Mouse (Mus musculus) embryo, embryonic 10.5 days (tissue): ENCODE measurements around the gene Wdr37.

Experiments used
- DNase-seq: peaks from one replicate; pipeline ENCODE4 v3.0.0-alpha.2; 2015; ENCODE audit warnings: low spot score

Gene Wdr37

GRCm38 (mm10) chr13:8840941-8841340 is 30.8 kb downstream of the Wdr37 start:
- DNase-seq, result no peak

- no peak for DNase-seq
Observed at GRCm38 (mm10) chr13:8839937-8840336, 31.8 kb downstream of the Wdr37 start.

- no peak for DNase-seq
Observed at GRCm38 (mm10) chr13:8839111-8839510, 32.6 kb downstream of the Wdr37 start.

- DNase-seq, result no peak
Observed at GRCm38 (mm10) chr13:8838394-8838793, 33.3 kb downstream of the Wdr37 start.

- no peak for DNase-seq
Observed at GRCm38 (mm10) chr13:8834573-8834972, 37.1 kb downstream of the Wdr37 start.

GRCm38 (mm10) chr13:8831546-8832251 is 40.0 kb downstream of the Wdr37 start:
- DNase-seq, result no peak

- DNase-seq, result no peak
Observed at GRCm38 (mm10) chr13:8830696-8831095, 41.0 kb downstream of the Wdr37 start.

- DNase-seq, result no peak
Observed at GRCm38 (mm10) chr13:8829784-8830183, 41.9 kb downstream of the Wdr37 start.

- no peak for DNase-seq
Observed at GRCm38 (mm10) chr13:8828946-8829345, 42.8 kb downstream of the Wdr37 start.

GRCm38 (mm10) chr13:8823546-8823945 is 48.2 kb downstream of the Wdr37 start:
- DNase-seq, result no peak

- DNase-seq, result peak; percentile 22
Observed at GRCm38 (mm10) chr13:8823120-8823519, 48.6 kb downstream of the Wdr37 start.

- no peak for DNase-seq
Observed at GRCm38 (mm10) chr13:8822201-8822600, 49.5 kb downstream of the Wdr37 start.

- DNase-seq, result no peak
Observed at GRCm38 (mm10) chr13:8805931-8806330, 65.8 kb downstream of the Wdr37 start.

- no peak for DNase-seq
Observed at GRCm38 (mm10) chr13:8800576-8800975, 71.1 kb downstream of the Wdr37 start.

- DNase-seq, result no peak
Observed at GRCm38 (mm10) chr13:8793217-8793616, 78.5 kb downstream of the Wdr37 start.

GRCm38 (mm10) chr13:8785185-8785584 is 86.5 kb downstream of the Wdr37 start:
- DNase-seq, result peak; percentile 66

- no peak for DNase-seq
Observed at GRCm38 (mm10) chr13:8784308-8785061, 87.2 kb downstream of the Wdr37 start.

GRCm38 (mm10) chr13:8783686-8784307 is 87.9 kb downstream of the Wdr37 start:
- DNase-seq, result no peak

- DNase-seq, result peak; percentile 13
Observed at GRCm38 (mm10) chr13:8782636-8783035, 89.1 kb downstream of the Wdr37 start.

GRCm38 (mm10) chr13:8780441-8780840 is 91.3 kb downstream of the Wdr37 start:
- peak; percentile 71 for DNase-seq

GRCm38 (mm10) chr13:8770616-8771015 is 101.1 kb downstream of the Wdr37 start:
- peak; percentile 15 for DNase-seq

GRCm38 (mm10) chr13:8769654-8770227 is 102.0 kb downstream of the Wdr37 start:
- DNase-seq, result no peak

GRCm38 (mm10) chr13:8760940-8761339 is 110.8 kb downstream of the Wdr37 start:
- DNase-seq, result no peak
